Mouse (Mus musculus) midbrain, embryonic 15.5 days (tissue): ENCODE results near the gene Dlg2. TPM values are rescaled to one million over a fixed set of nuclear protein-coding genes. Genes with fewer than 3 reads are reported as not detected.
A peak's percentile ranks its signal among the peaks of the same experiment; 100 is the strongest.

Source experiments
- ATAC-seq: fragments of 200-750 bp; cut with Nextera tagmentation; replicated peaks from 2 replicates; pipeline ENCODE4 v1.8.0; 2017; ENCODE audit warnings: moderate TSS enrichment
- H3K27ac ChIP-seq: fragments of 300-500 bp; sonication (generic); 2 replicates; pipeline ENCODE4 v1.5.1; 2015; ENCODE audit warnings: mild to moderate bottlenecking, inconsistent platforms
- H3K27me3 ChIP-seq: fragments of 300-500 bp; sonication (generic); replicated peaks from 2 replicates; pipeline ENCODE4 v1.6.1; 2015; ENCODE audit warnings: inconsistent platforms
- H3K36me3 ChIP-seq: fragments of 300-500 bp; sonication (generic); replicated peaks from 2 replicates; pipeline ENCODE4 v1.6.1; 2015; ENCODE audit warnings: inconsistent platforms
- H3K4me1 ChIP-seq: fragments of 300-500 bp; sonication (generic); 2 replicates; pipeline ENCODE4 v1.6.1; 2015; ENCODE audit warnings: inconsistent platforms
- H3K4me2 ChIP-seq: fragments of 300-500 bp; sonication (generic); 2 replicates; pipeline ENCODE4 v1.6.1; 2015; ENCODE audit warnings: inconsistent platforms, mild to moderate bottlenecking, moderate library complexity
- H3K4me3 ChIP-seq: fragments of 300-500 bp; sonication (generic); 2 replicates; pipeline ENCODE4 v1.5.1; 2015; ENCODE audit warnings: mild to moderate bottlenecking, inconsistent platforms
- H3K9ac ChIP-seq: fragments of 300-500 bp; sonication (generic); 2 replicates; pipeline ENCODE4 v1.6.1; 2015; ENCODE audit warnings: mild to moderate bottlenecking, inconsistent platforms
- H3K9me3 ChIP-seq: fragments of 300-500 bp; sonication (generic); 2 replicates; pipeline ENCODE4 v1.6.1; 2016; ENCODE audit warnings: inconsistent platforms
- WGBS: fragments of 180-500 bp; shearing (Covaris S2); methylation state at CpG from one replicate; pipeline ENCODE4 v1.1.7; 2015; ENCODE audit warnings: mixed read lengths; 5-methylcytosine and 5-hydroxymethylcytosine counted together
- polyA plus RNA-seq: library from polyadenylated mRNA; unstranded; fragments of >200 nt; fragmentation: Nextera tagmentation; extraction: Ambion mirVana; gene quantifications from 2 replicates; pipeline ENCODE4 v1.2.1, GENCODE M21; 2015

Dlg2 gene
- polyA plus RNA-seq, 1 experiment from 2014 or later = 28.8 TPM

GRCm38 (mm10) chr7:91161643-91162175, 685.2 kb downstream of the Dlg2 start:
- Histone ChIP-seq H3K9ac (no peak overlapping the region), H3K4me3 (no peak overlapping the region), H3K36me3 (no peaks in the 10 kb centered on the region), H3K27ac (no peak overlapping the region), H3K9me3 (no peaks in the 10 kb centered on the region), H3K27me3 (no peaks in the 10 kb centered on the region), H3K4me2 (no peak overlapping the region), H3K4me1 (0 out of 2 replicates have a peak, but pooled peaks cover 4% of the 10 kb centered on the region)
- peak; percentile 32; the same call in 1 of the 2 replicates for ATAC-seq
- WGBS = 48% methylated on average over 2 of the region's 2 CpGs

GRCm38 (mm10) chr7:91173560-91173959, 697.1 kb downstream of the Dlg2 start:
- 93% methylated on average over 2 of the region's 2 CpGs for WGBS

GRCm38 (mm10) chr7:91188211-91188610, 711.7 kb downstream of the Dlg2 start:
- Histone ChIP-seq H3K4me3 (no peak overlapping the region), H3K27ac (no peak overlapping the region), H3K9ac (no peak overlapping the region), H3K4me2 (no peak overlapping the region), H3K9me3 (no peaks in the 10 kb centered on the region), H3K27me3 (no peaks in the 10 kb centered on the region), H3K4me1 (no peaks in the 10 kb centered on the region), H3K36me3 (no peaks in the 10 kb centered on the region)
- peak; percentile 60 for ATAC-seq
- WGBS = 86% methylated on average over 2 of the region's 2 CpGs

More at GRCm38 (mm10) chr7:91173560-91173959, 697.1 kb downstream of the Dlg2 start:
- Histone ChIP-seq H3K9ac (no peak overlapping the region), H3K36me3 (no peaks in the 10 kb centered on the region), H3K4me1 (no peaks in the 10 kb centered on the region), H3K4me3 (no peak overlapping the region), H3K9me3 (no peaks in the 10 kb centered on the region), H3K27ac (no peak overlapping the region), H3K4me2 (no peak overlapping the region), H3K27me3 (no peaks in the 10 kb centered on the region)
- no peak for ATAC-seq

- WGBS = 81% methylated on average over 1 of the region's 1 CpGs
- Histone ChIP-seq H3K9ac (no peak overlapping the region), H3K27me3 (no peaks in the 10 kb centered on the region), H3K9me3 (no peaks in the 10 kb centered on the region), H3K4me3 (no peak overlapping the region), H3K27ac (no peak overlapping the region), H3K4me1 (no peaks in the 10 kb centered on the region), H3K36me3 (no peaks in the 10 kb centered on the region), H3K4me2 (no peak overlapping the region)
- ATAC-seq = no peak
Observed at GRCm38 (mm10) chr7:91199372-91199771, 722.9 kb downstream of the Dlg2 start.

GRCm38 (mm10) chr7:91208083-91208852, 731.8 kb downstream of the Dlg2 start:
- Histone ChIP-seq H3K27ac (no peak overlapping the region), H3K27me3 (no peaks in the 10 kb centered on the region), H3K4me2 (no peak overlapping the region), H3K9me3 (no peaks in the 10 kb centered on the region), H3K36me3 (no peaks in the 10 kb centered on the region), H3K4me3 (no peak overlapping the region), H3K9ac (no peak overlapping the region), H3K4me1 (0 out of 2 replicates have a peak, but pooled peaks cover 5% of the 10 kb centered on the region)
- 34% methylated on average over 5 of the region's 5 CpGs for WGBS
- ATAC-seq = peak; percentile 91

- H3K27ac ChIP-seq = no peak overlapping the region
- H3K27me3 ChIP-seq = no peaks in the 10 kb centered on the region
- ATAC-seq = no peak
- H3K4me3 ChIP-seq = no peak overlapping the region
- H3K4me2 ChIP-seq = no peak overlapping the region
- WGBS = 75% methylated on average over 6 of the region's 6 CpGs
- H3K9me3 ChIP-seq = no peaks in the 10 kb centered on the region
- H3K9ac ChIP-seq = no peak overlapping the region
- no peaks in the 10 kb centered on the region for H3K36me3 ChIP-seq
- H3K4me1 ChIP-seq = 0 out of 2 replicates have a peak, but pooled peaks cover 5% of the 10 kb centered on the region
Observed at GRCm38 (mm10) chr7:91208973-91209372, 732.5 kb downstream of the Dlg2 start.

- ATAC-seq = no peak
- no peak overlapping the region for H3K4me3 ChIP-seq
- no peaks in the 10 kb centered on the region for H3K36me3 ChIP-seq
- 0 out of 2 replicates have a peak, but pooled peaks cover 9% of the 10 kb centered on the region for H3K4me1 ChIP-seq
- H3K27me3 ChIP-seq = no peaks in the 10 kb centered on the region
- H3K9ac ChIP-seq = no peak overlapping the region
- 91% methylated on average over 1 of the region's 1 CpGs for WGBS
- no peaks in the 10 kb centered on the region for H3K9me3 ChIP-seq
- H3K27ac ChIP-seq = no peak overlapping the region
- H3K4me2 ChIP-seq = no peak overlapping the region
Observed at GRCm38 (mm10) chr7:91212236-91212635, 735.8 kb downstream of the Dlg2 start.

- H3K4me2 ChIP-seq = no peak overlapping the region
- H3K4me3 ChIP-seq = no peak overlapping the region
- H3K36me3 ChIP-seq = no peaks in the 10 kb centered on the region
- no peaks in the 10 kb centered on the region for H3K27me3 ChIP-seq
- no peak overlapping the region for H3K27ac ChIP-seq
- no peak overlapping the region for H3K9ac ChIP-seq
- ATAC-seq = no peak
- H3K4me1 ChIP-seq = 0 out of 2 replicates have a peak, but pooled peaks cover 6% of the 10 kb centered on the region
- no peaks in the 10 kb centered on the region for H3K9me3 ChIP-seq
- WGBS = 73% methylated on average over 1 of the region's 1 CpGs
Observed at GRCm38 (mm10) chr7:91214921-91215320, 738.4 kb downstream of the Dlg2 start.

- no peak overlapping the region for H3K4me2 ChIP-seq
- H3K4me1 ChIP-seq = 0 out of 2 replicates have a peak, but pooled peaks cover 6% of the 10 kb centered on the region
- no peak overlapping the region for H3K27ac ChIP-seq
- no peak overlapping the region for H3K4me3 ChIP-seq
- H3K36me3 ChIP-seq = no peaks in the 10 kb centered on the region
- H3K9ac ChIP-seq = no peak overlapping the region
- H3K27me3 ChIP-seq = no peaks in the 10 kb centered on the region
- no peaks in the 10 kb centered on the region for H3K9me3 ChIP-seq
- WGBS = 64% methylated on average over 7 of the region's 7 CpGs
- ATAC-seq = no peak
Observed at GRCm38 (mm10) chr7:91218321-91218987, 742.0 kb downstream of the Dlg2 start.

GRCm38 (mm10) chr7:91226442-91226841, 750.0 kb downstream of the Dlg2 start:
- no peak overlapping the region for H3K4me3 ChIP-seq
- H3K4me2 ChIP-seq = peak overlapping the region; percentile 25
- H3K9me3 ChIP-seq = no peaks in the 10 kb centered on the region
- H3K27me3 ChIP-seq = no peaks in the 10 kb centered on the region
- no peaks in the 10 kb centered on the region for H3K4me1 ChIP-seq
- no peak overlapping the region for H3K27ac ChIP-seq
- WGBS = under 1% methylated on average over 5 of the region's 5 CpGs
- no peaks in the 10 kb centered on the region for H3K36me3 ChIP-seq
- ATAC-seq = peak; percentile 89
- H3K9ac ChIP-seq = no peak overlapping the region

- Histone ChIP-seq H3K27ac (no peak overlapping the region), H3K9ac (no peak overlapping the region), H3K9me3 (no peaks in the 10 kb centered on the region), H3K4me1 (no peaks in the 10 kb centered on the region), H3K4me3 (no peak overlapping the region), H3K27me3 (no peaks in the 10 kb centered on the region), H3K36me3 (no peaks in the 10 kb centered on the region), H3K4me2 (no peak overlapping the region)
- ATAC-seq = no peak
- 65% methylated on average over 4 of the region's 4 CpGs for WGBS
Observed at GRCm38 (mm10) chr7:91241718-91242117, 765.2 kb downstream of the Dlg2 start.

- peak overlapping the region; percentile 67 for H3K9ac ChIP-seq
- peaks cover 13% of the 10 kb centered on the region for H3K4me1 ChIP-seq
- H3K27ac ChIP-seq = peak overlapping the region; percentile 74
- ATAC-seq = no peak; the same call in 1 of the 2 replicates
- H3K9me3 ChIP-seq = no peaks in the 10 kb centered on the region
- H3K27me3 ChIP-seq = no peaks in the 10 kb centered on the region
- peak overlapping the region; percentile 83 for H3K4me2 ChIP-seq
- H3K36me3 ChIP-seq = no peaks in the 10 kb centered on the region
- 0% methylated on average over 5 of the region's 5 CpGs for WGBS
- peak overlapping the region; percentile 68 for H3K4me3 ChIP-seq
Observed at GRCm38 (mm10) chr7:91261672-91262030, 785.2 kb downstream of the Dlg2 start.
